Mouse (Mus musculus) brain, embryonic 14.5 days (tissue): Measurements from ENCODE around the gene Rin3. TPM values are rescaled to one million over a fixed set of nuclear protein-coding genes. Genes with fewer than 3 reads are reported as not detected.

Source experiments
- DNase-seq: peaks from one replicate; pipeline ENCODE4 v3.0.0-alpha.2; 2011; ENCODE audit warnings: low read depth
- CTCF ChIP-seq: fragments of 200-500 bp; IDR thresholded peaks from 2 replicates; pipeline ENCODE4 v1.5.1; 2012; ENCODE audit warnings: inconsistent platforms, mild to moderate bottlenecking, moderate library complexity, borderline replicate concordance; ENCODE audit not compliant: insufficient read depth, insufficient read length; ENCODE audit errors: extremely low read depth
- POLR2A ChIP-seq: fragments of 200-500 bp; IDR thresholded peaks from 2 replicates; pipeline ENCODE4 v1.6.1; 2012; ENCODE audit warnings: mild to moderate bottlenecking, inconsistent platforms, borderline replicate concordance; ENCODE audit not compliant: poor library complexity, insufficient read depth, insufficient read length, severe bottlenecking; ENCODE audit errors: extremely low read depth
- polyA plus RNA-seq: library from polyadenylated mRNA; depleted of rRNA; stranded (reverse); fragments of >200 nt; gene quantifications from 2 replicates; pipeline ENCODE4 v1.2.3, GENCODE M21; 2012

Gene Rin3
- polyA plus RNA-seq, 1 experiment, result 4.2 TPM

DNA sequence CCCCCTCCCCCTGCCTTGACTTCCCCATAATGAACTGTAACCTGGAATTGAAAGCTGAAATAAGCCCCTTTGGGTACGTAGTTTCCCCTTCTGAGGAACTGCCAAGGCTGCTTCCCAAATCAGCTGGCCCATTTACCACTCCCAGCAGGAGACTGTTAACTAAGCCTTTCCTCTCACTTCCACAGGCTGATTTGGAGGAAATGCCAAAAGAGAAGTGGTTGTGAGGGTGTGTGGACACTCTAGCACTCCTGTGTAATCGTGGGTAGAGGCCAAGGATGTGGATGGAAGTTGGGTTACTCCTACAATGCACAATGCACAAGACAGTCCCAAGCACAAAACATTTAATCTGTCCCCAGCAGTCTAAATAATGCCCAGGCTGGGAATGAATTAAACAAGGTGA lies 722 bp upstream of the Rin3 start:
- TF ChIP-seq CTCF, result no peak
- no peak for TF ChIP-seq POLR2A
- peak; percentile 19 for DNase-seq

DNA sequence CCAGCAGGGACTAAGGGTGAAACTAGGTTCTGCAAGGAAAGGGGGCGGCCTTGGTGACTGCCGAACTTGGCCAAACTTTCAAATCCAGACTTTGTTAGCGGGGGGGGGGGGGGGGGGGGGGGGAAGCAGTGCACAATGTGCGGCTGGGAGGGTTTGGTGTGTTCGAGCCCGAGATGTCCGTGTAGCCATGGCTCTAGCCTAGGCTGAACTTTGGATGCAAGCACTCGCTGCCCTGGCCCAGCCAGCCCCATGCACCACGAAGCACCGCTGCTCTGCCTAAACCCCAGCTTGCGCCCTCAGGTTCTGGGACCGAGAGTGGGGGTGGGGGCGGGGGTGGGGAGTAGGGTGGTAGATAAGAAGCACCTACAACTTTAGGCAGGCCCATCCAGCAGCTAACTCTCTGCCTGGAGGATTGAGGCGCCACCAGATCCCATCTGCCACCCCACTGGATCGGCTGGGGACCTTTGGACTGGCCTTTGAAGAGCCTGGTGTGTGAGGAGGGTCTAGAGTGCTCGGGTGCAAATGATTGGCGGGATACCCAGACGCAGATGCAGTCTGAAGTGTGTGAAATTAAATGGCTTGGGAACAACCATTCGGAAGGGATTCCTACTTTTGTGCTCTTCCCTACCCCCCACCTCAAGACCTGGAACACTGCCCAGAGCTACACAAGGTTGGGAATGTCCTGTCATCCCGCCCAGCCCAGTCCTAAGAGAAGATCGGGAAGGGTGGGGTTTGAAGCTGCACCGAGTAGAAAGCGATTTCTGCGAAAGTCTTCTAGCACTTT lies 827 bp downstream of the Rin3 start:
- no peak for TF ChIP-seq CTCF
- no peak for TF ChIP-seq POLR2A
- peak; percentile 76 for DNase-seq

DNA sequence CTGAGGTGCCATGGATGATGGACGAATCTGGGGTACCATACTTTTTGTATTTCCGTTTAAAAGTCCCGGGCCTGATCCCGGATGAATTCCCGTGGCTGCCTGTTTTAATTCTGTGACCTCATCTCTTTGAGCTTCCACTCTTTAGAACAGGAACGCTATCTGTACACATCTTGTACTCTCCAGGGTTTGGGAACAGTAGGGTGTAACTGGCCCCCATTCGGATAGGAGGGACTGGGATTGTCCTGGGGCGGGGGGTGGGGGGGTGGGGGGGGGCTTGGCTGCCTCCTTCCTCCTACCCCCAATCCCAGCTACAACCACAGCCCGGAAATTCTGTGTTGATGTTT lies 1.4 kb downstream of the Rin3 start:
- no peak for TF ChIP-seq CTCF
- TF ChIP-seq POLR2A, result no peak
- no peak for DNase-seq

GRCm38 (mm10) chr12:102284618-102285159 lies 1.8 kb downstream of the Rin3 start:
- no peak for DNase-seq
- TF ChIP-seq CTCF, result no peak

- TF ChIP-seq CTCF (no peak), POLR2A (no peak)
- no peak for DNase-seq
Measured at GRCm38 (mm10) chr12:102285318-102285717, 2.5 kb downstream of the Rin3 start.

DNA sequence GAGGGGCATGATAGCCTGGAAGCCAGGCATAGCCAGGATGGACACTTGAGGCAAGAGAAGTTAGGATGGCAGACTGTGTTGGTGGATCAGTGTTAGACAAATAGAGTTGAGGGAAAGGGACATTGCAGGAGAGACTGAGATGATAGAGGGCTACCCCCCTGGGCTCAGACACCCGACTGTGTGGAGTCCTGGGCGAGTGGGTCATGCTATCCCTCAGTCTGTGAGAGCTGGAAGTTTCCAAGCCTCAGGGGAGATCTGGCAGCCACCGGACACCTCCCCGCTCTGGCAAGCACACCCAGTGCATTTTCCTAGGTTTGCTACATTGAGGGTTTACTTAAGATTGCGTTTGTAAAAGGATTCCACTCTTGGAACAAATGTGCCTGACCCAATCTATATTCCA lies 2.9 kb downstream of the Rin3 start:
- TF ChIP-seq CTCF, result no peak
- TF ChIP-seq POLR2A, result no peak
- DNase-seq, result no peak

GRCm38 (mm10) chr12:102286681-102287414 lies 4.0 kb downstream of the Rin3 start:
- peak; percentile 48 for DNase-seq
- TF ChIP-seq POLR2A (no peak), CTCF (no peak)

- TF ChIP-seq POLR2A, result no peak
- TF ChIP-seq CTCF, result no peak
- DNase-seq, result no peak
Measured at GRCm38 (mm10) chr12:102287904-102288602, 5.2 kb downstream of the Rin3 start.

- no peak for TF ChIP-seq POLR2A
- no peak for TF ChIP-seq CTCF
- no peak for DNase-seq
Measured at GRCm38 (mm10) chr12:102288846-102289245, 6.0 kb downstream of the Rin3 start.

DNA sequence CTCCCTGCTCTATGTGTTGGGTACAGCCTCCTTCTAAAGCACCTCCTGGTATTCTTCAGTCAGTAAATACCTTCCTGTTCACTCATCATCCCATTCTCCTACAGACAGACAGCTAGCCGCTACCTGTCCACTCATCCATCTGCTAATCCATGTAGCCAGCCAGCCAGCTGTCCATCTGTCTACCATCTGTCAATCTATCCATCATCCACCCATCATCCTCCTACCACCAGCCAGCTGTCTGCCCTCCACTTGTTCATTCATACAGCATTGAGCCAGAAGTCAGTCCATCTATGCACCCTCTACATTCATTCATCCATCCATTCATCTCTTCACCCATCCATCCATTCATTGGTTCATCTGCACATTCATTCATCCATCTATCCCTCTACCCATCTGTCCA lies 6.7 kb downstream of the Rin3 start:
- no peak for DNase-seq
- TF ChIP-seq POLR2A (no peak), CTCF (no peak)

GRCm38 (mm10) chr12:102290662-102291061 lies 7.8 kb downstream of the Rin3 start:
- TF ChIP-seq CTCF (no peak), POLR2A (no peak)
- no peak for DNase-seq
